Mouse (Mus musculus) MEL (cell line): ENCODE measurements around the gene Zbtb22. TPM values are rescaled to one million over a fixed set of nuclear protein-coding genes. Genes with fewer than 3 reads are reported as not detected.
A peak's percentile ranks its signal among the peaks of the same experiment; 100 is the strongest.

ENCODE experiments used
- DNase-seq: peaks from one replicate; pipeline ENCODE4 v3.0.0; 2011; ENCODE audit warnings: low read depth, low spot score
- H3K27ac ChIP-seq: 2 replicates; pipeline ENCODE4 v1.5.1; 2012; ENCODE audit warnings: low read depth, mild to moderate bottlenecking, control low read depth, low read length, moderate library complexity; ENCODE audit not compliant: control insufficient read depth
- H3K27me3 ChIP-seq, 2 experiments: fragments of 150-350 bp in 1 of 2; sonication (generic) in 1 of 2; 2 replicates each; pipeline ENCODE4 v1.6.1; 2012; ENCODE audit warnings: low read length in 2 of 2, mild to moderate bottlenecking in 2 of 2, improper control_type of control experiment in 1 of 2, moderate library complexity in 1 of 2; ENCODE audit not compliant: insufficient read depth in 2 of 2, control insufficient read depth in 1 of 2
- H3K36me3 ChIP-seq, 2 experiments: 2 replicates each; pipeline ENCODE4 v1.6.1; 2012 to 2014; ENCODE audit warnings: low read length in 2 of 2, improper control_type of control experiment in 1 of 2, inconsistent platforms in 1 of 2, mild to moderate bottlenecking in 1 of 2; ENCODE audit not compliant: insufficient read depth in 2 of 2, control insufficient read depth in 1 of 2
- H3K4me1 ChIP-seq, 2 experiments: fragments of 150-350 bp in 1 of 2; sonication (generic) in 1 of 2; 2 replicates each; pipeline ENCODE4 v1.6.1; 2012; ENCODE audit warnings: low read length in 2 of 2, improper control_type of control experiment in 1 of 2, mild to moderate bottlenecking in 1 of 2; ENCODE audit not compliant: insufficient read depth in 2 of 2, control insufficient read depth in 1 of 2
- H3K4me3 ChIP-seq, 2 experiments: fragments of 150-350 bp in 1 of 2; sonication (generic) in 1 of 2; 2 replicates each; pipeline ENCODE4 v1.5.1; 2012; ENCODE audit warnings: low read depth in 2 of 2, low read length in 2 of 2, mild to moderate bottlenecking in 2 of 2, moderate library complexity in 2 of 2, control low read depth in 1 of 2, improper control_type of control experiment in 1 of 2; ENCODE audit not compliant: control insufficient read depth in 1 of 2, insufficient read depth in 1 of 2
- H3K79me2 ChIP-seq: 2 replicates; pipeline ENCODE4 v1.6.1; 2012; ENCODE audit warnings: mild to moderate bottlenecking, low read length, moderate library complexity; ENCODE audit not compliant: control insufficient read depth, poor library complexity, insufficient read depth
- H3K9ac ChIP-seq: 2 replicates; pipeline ENCODE4 v1.6.1; 2012; ENCODE audit warnings: low read depth, mild to moderate bottlenecking, control low read depth, low read length, moderate library complexity; ENCODE audit not compliant: control insufficient read depth, poor library complexity, severe bottlenecking
- H3K9me3 ChIP-seq: fragments of 150-350 bp; sonication (generic); replicated peaks from 2 replicates; pipeline ENCODE4 v1.6.1; 2012; ENCODE audit warnings: mild to moderate bottlenecking, low read length, improper control_type of control experiment, moderate library complexity; ENCODE audit not compliant: insufficient read depth
- CTCF ChIP-seq, 3 experiments: IDR thresholded peaks in 2 of 3; conservative IDR thresholded peaks in 1 of 3; 2 replicates each; pipeline ENCODE4 v1.5.1; 2011 to 2012; ENCODE audit warnings: low read length in 3 of 3, low read depth in 2 of 3, mild to moderate bottlenecking in 2 of 3, improper control_type of control experiment in 1 of 3, inconsistent platforms in 1 of 3, mixed read lengths in 1 of 3, moderate library complexity in 1 of 3; ENCODE audit not compliant: control insufficient read depth in 1 of 3, insufficient read depth in 1 of 3, poor library complexity in 1 of 3, severe bottlenecking in 1 of 3
- E2F4 ChIP-seq: IDR thresholded peaks from 2 replicates; pipeline ENCODE4 v1.6.1; 2011; ENCODE audit warnings: low read depth, low read length, improper control_type of control experiment, borderline replicate concordance
- ELF1 ChIP-seq: IDR thresholded peaks from 2 replicates; pipeline ENCODE4 v1.6.1; 2014; ENCODE audit warnings: low read depth, mild to moderate bottlenecking, inconsistent platforms, low read length, improper control_type of control experiment, moderate library complexity
- EP300 ChIP-seq, 2 experiments: IDR thresholded peaks; 2 replicates each; pipeline ENCODE4 v1.6.1; 2011; ENCODE audit warnings: improper control_type of control experiment in 2 of 2, low read length in 2 of 2, low read depth in 1 of 2, mild to moderate bottlenecking in 1 of 2
- ETS1 ChIP-seq: IDR thresholded peaks from 2 replicates; pipeline ENCODE4 v1.6.1; 2012; ENCODE audit warnings: low read depth, mild to moderate bottlenecking, inconsistent platforms, low read length, improper control_type of control experiment, moderate library complexity
- GABPA ChIP-seq: IDR thresholded peaks from 2 replicates; pipeline ENCODE4 v1.6.1; 2012; ENCODE audit warnings: low read depth, mild to moderate bottlenecking, inconsistent platforms, low read length, improper control_type of control experiment, moderate library complexity
- GATA1 ChIP-seq: IDR thresholded peaks from 2 replicates; pipeline ENCODE4 v1.6.1; 2011; ENCODE audit warnings: low read depth, low read length, improper control_type of control experiment
- HCFC1 ChIP-seq: IDR thresholded peaks from 2 replicates; pipeline ENCODE4 v1.6.1; 2012; ENCODE audit warnings: low read depth, mild to moderate bottlenecking, inconsistent platforms, low read length, improper control_type of control experiment, moderate library complexity
- KAT2A ChIP-seq: conservative IDR thresholded peaks from 2 replicates; pipeline ENCODE4 v1.6.1; 2012; ENCODE audit warnings: low read depth, low read length, improper control_type of control experiment, inconsistent platforms
- MAFK ChIP-seq: IDR thresholded peaks from 2 replicates; pipeline ENCODE4 v1.6.1; 2011; ENCODE audit warnings: low read depth, mild to moderate bottlenecking, low read length, improper control_type of control experiment, borderline replicate concordance
- MAX ChIP-seq: IDR thresholded peaks from 2 replicates; pipeline ENCODE4 v1.6.1; 2011; ENCODE audit warnings: low read length, improper control_type of control experiment
- MAZ ChIP-seq: IDR thresholded peaks from 2 replicates; pipeline ENCODE4 v1.6.1; 2012; ENCODE audit warnings: low read depth, mild to moderate bottlenecking, inconsistent platforms, low read length, improper control_type of control experiment
- MEF2A ChIP-seq: IDR thresholded peaks from 2 replicates; pipeline ENCODE4 v1.6.1; 2014; ENCODE audit warnings: low read depth, mild to moderate bottlenecking, inconsistent platforms, low read length, improper control_type of control experiment; ENCODE audit not compliant: poor library complexity, insufficient replicate concordance, severe bottlenecking; ENCODE audit errors: extremely low read depth
- MXI1 ChIP-seq: IDR thresholded peaks from 2 replicates; pipeline ENCODE4 v1.6.1; 2011; ENCODE audit warnings: mild to moderate bottlenecking, low read depth, low read length, improper control_type of control experiment
- MYC ChIP-seq: IDR thresholded peaks from 2 replicates; pipeline ENCODE4 v1.6.1; 2011; ENCODE audit warnings: low read depth, mild to moderate bottlenecking, low read length, improper control_type of control experiment, moderate library complexity
- NRF1 ChIP-seq: IDR thresholded peaks from 2 replicates; pipeline ENCODE4 v1.6.1; 2014; ENCODE audit warnings: low read depth, mild to moderate bottlenecking, inconsistent platforms, low read length, improper control_type of control experiment, moderate library complexity; ENCODE audit not compliant: poor library complexity, insufficient read depth, severe bottlenecking
- POLR2AphosphoS2 ChIP-seq: IDR thresholded peaks from 2 replicates; pipeline ENCODE4 v1.6.1; 2011; ENCODE audit warnings: low read length, improper control_type of control experiment
- POLR2AphosphoS5 ChIP-seq: IDR thresholded peaks from 2 replicates; pipeline ENCODE4 v1.6.1; 2012; ENCODE audit warnings: low read depth, borderline replicate concordance, mild to moderate bottlenecking, inconsistent platforms, low read length, moderate library complexity, mixed read lengths
- RAD21 ChIP-seq: IDR thresholded peaks from 2 replicates; pipeline ENCODE4 v1.6.1; 2011; ENCODE audit warnings: mild to moderate bottlenecking, low read depth, low read length, improper control_type of control experiment
- RCOR1 ChIP-seq: IDR thresholded peaks from 2 replicates; pipeline ENCODE4 v1.6.1; 2012; ENCODE audit warnings: low read depth, mild to moderate bottlenecking, inconsistent platforms, low read length, improper control_type of control experiment
- SIN3A ChIP-seq: IDR thresholded peaks from 2 replicates; pipeline ENCODE4 v1.6.1; 2012; ENCODE audit warnings: low read length, improper control_type of control experiment, inconsistent platforms
- TAL1 ChIP-seq: IDR thresholded peaks from 2 replicates; pipeline ENCODE4 v1.6.1; 2012; ENCODE audit warnings: mild to moderate bottlenecking, inconsistent platforms, low read length, moderate library complexity, mixed read lengths
- TBP ChIP-seq: IDR thresholded peaks from 2 replicates; pipeline ENCODE4 v1.8.0; 2011; ENCODE audit warnings: low read depth, low read length, improper control_type of control experiment
- TCF12 ChIP-seq: IDR thresholded peaks from 2 replicates; pipeline ENCODE4 v1.6.1; 2014; ENCODE audit warnings: low read depth, mild to moderate bottlenecking, inconsistent platforms, low read length, improper control_type of control experiment, moderate library complexity
- UBTF ChIP-seq: IDR thresholded peaks from 2 replicates; pipeline ENCODE4 v1.6.1; 2012; ENCODE audit warnings: low read depth, mild to moderate bottlenecking, inconsistent platforms, low read length, improper control_type of control experiment, moderate library complexity, borderline replicate concordance; ENCODE audit not compliant: insufficient read depth
- USF1 ChIP-seq: IDR thresholded peaks from 2 replicates; pipeline ENCODE4 v1.6.1; 2014; ENCODE audit warnings: low read depth, mild to moderate bottlenecking, inconsistent platforms, low read length, improper control_type of control experiment, moderate library complexity
- USF2 ChIP-seq, 2 experiments: IDR thresholded peaks; 2 replicates each; pipeline ENCODE4 v1.6.1; 2011 to 2012; ENCODE audit warnings: improper control_type of control experiment in 2 of 2, low read length in 2 of 2, borderline replicate concordance in 1 of 2, inconsistent platforms in 1 of 2, low read depth in 1 of 2, mild to moderate bottlenecking in 1 of 2; ENCODE audit not compliant: insufficient read depth in 1 of 2
- ZMIZ1 ChIP-seq: IDR thresholded peaks from 2 replicates; pipeline ENCODE4 v1.6.1; 2012; ENCODE audit warnings: low read depth, mild to moderate bottlenecking, inconsistent platforms, low read length, improper control_type of control experiment, moderate library complexity
- ZNF384 ChIP-seq: IDR thresholded peaks from 2 replicates; pipeline ENCODE4 v1.6.1; 2012; ENCODE audit warnings: low read depth, mild to moderate bottlenecking, inconsistent platforms, low read length, improper control_type of control experiment
- polyA plus RNA-seq, 2 experiments: library from polyadenylated mRNA; stranded (reverse) in 1 of 2; unstranded in 1 of 2; fragments of >175 nt in 1 of 2; fragments of >200 nt in 1 of 2; gene quantifications; 2 replicates each; pipeline versions ENCODE4 v1.2.1 to v1.2.4; 2012; ENCODE audit warnings: low replicate concordance in 2 of 2, low read depth in 1 of 2; ENCODE audit not compliant: insufficient read length in 2 of 2, insufficient read depth in 1 of 2, missing spikeins in 1 of 2
- total RNA-seq: library from RNA; depleted of rRNA; stranded (reverse); fragments of 300-350 nt; gene quantifications from 2 replicates; pipeline ENCODE4 v1.2.3, GENCODE M21; 2012

The Zbtb22 gene
- total and polyA plus RNA-seq, 3 experiments, result 18.6 to 30.0 TPM; not detected in 1

DNA sequence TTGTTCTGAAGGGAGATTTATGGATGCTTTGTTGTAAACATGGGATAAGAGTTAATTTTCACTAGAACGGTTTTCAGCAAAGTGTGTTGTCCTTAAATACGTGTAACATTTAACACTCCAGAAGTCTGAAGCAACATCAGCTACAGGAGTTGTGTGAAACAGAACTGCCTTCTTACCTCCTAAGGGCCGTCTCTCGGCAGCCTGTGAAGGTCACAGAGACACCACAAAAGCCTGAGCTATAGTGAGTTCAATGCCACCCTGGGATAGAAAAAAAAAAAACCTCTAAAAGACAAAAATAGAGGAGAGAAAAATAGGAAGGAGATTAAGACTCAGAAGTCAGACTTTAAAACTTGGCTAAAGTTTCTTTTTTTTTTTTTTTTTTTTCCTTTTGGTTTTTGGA, 13.6 kb upstream of the Zbtb22 start:
- Histone ChIP-seq H3K27me3 (no peaks in the 10 kb centered on the region), H3K9ac (peak overlapping the region; percentile 17; the same call in 1 of the 2 replicates), H3K36me3 (peaks cover 0 to 30% of the 10 kb centered on the region in 2 experiments; a peak in 2 of 4 replicates), H3K79me2 (no peaks in the 10 kb centered on the region), H3K9me3 (no peaks in the 10 kb centered on the region), H3K27ac (peak overlapping the region; percentile 55), H3K4me3 (peak overlapping the region in 1 of 2 experiments; percentile 45; a peak in 2 of 4 replicates), H3K4me1 (peaks cover 21 to 47% of the 10 kb centered on the region in 2 experiments)
- DNase-seq, result no peak
- peak; percentile 67 for TF ChIP-seq ZNF384
- TF ChIP-seq E2F4, result no peak
- TF ChIP-seq MAFK, result no peak
- TF ChIP-seq SIN3A, result 0 out of 2 replicates have a peak, but pooled peaks have one; percentile 28
- 0 out of 4 replicates have a peak, but pooled peaks of 1 of the 2 experiments have one; percentile 27 for TF ChIP-seq EP300 (IDR thresholded peaks at IDR 0.05; ENCODE audit: low read depth in 1 of 2, low read length in 2 of 2)
- 0 out of 2 replicates have a peak, but pooled peaks have one; percentile 13 for TF ChIP-seq TCF12

DNA sequence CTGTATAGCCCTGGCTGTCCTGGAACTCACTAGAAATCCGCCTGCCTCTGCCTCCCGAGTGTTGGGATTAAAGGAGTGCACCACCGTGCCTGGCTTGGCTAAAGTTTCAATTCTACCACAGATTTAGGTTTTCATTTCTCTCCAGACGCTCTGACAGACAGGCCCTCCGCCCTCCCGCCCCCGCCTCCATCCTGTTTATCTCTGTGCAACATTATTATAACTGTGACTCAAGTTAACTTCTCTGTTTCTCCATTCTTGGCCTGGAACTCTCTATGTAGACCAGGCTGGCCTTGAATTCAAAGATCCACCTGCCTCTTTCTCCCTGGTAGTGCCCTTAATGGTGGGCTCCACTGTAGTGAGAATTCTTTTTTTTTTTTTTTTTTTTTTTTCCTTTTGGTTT, 13.2 kb upstream of the Zbtb22 start:
- peak overlapping the region; percentile 73 for H3K27ac ChIP-seq
- peak; percentile 79 for DNase-seq
- H3K36me3 ChIP-seq, result peaks cover 0 to 30% of the 10 kb centered on the region in 2 experiments; a peak in 2 of 4 replicates
- H3K4me3 ChIP-seq, result peak overlapping the region in 1 of 2 experiments; percentile 45; a peak in 2 of 4 replicates
- H3K4me1 ChIP-seq, result peaks cover 19 to 47% of the 10 kb centered on the region in 2 experiments
- H3K27me3 ChIP-seq, result no peaks in the 10 kb centered on the region
- no peaks in the 10 kb centered on the region for H3K79me2 ChIP-seq
- H3K9me3 ChIP-seq, result no peaks in the 10 kb centered on the region
- 0 out of 2 replicates have a peak overlapping the region, but pooled peaks have one; percentile 11 for H3K9ac ChIP-seq
- TF ChIP-seq MAZ (0 out of 2 replicates have a peak, but pooled peaks have one; percentile 21), USF1 (no peak), HCFC1 (no peak), TBP (no peak), MXI1 (no peak), ETS1 (peak; percentile 24; the same call in 1 of the 2 replicates), MYC (no peak), MAFK (no peak), MEF2A (no peak), POLR2AphosphoS2 (no peak), NRF1 (no peak), KAT2A (no peak), ZMIZ1 (no peak), ELF1 (no peak), GATA1 (0 out of 2 replicates have a peak, but pooled peaks have one; percentile 9), TAL1 (no peak), POLR2AphosphoS5 (no peak), CTCF (IDR thresholded peaks at IDR 0.05 in 2 of 3, conservative IDR thresholded peaks at IDR 0.05 in 1 of 3; ENCODE audit: control insufficient read depth in 1 of 3, insufficient read depth in 1 of 3, low read depth in 2 of 3, low read length in 3 of 3, poor library complexity in 1 of 3, severe bottlenecking in 1 of 3) (no peak), ZNF384 (peak; percentile 3; the same call in 1 of the 2 replicates), MAX (no peak), GABPA (no peak), RAD21 (no peak), USF2 (IDR thresholded peaks at IDR 0.05; ENCODE audit: borderline replicate concordance in 1 of 2, insufficient read depth in 1 of 2, low read depth in 1 of 2, low read length in 2 of 2) (no peak), EP300 (IDR thresholded peaks at IDR 0.05; ENCODE audit: low read depth in 1 of 2, low read length in 2 of 2) (peak in 1 of 2 experiments; percentile 43; a peak in 1 of 4 replicates), SIN3A (no peak; the same call in 1 of the 2 replicates), RCOR1 (no peak), UBTF (no peak)
